In the genomic region with DNA sequence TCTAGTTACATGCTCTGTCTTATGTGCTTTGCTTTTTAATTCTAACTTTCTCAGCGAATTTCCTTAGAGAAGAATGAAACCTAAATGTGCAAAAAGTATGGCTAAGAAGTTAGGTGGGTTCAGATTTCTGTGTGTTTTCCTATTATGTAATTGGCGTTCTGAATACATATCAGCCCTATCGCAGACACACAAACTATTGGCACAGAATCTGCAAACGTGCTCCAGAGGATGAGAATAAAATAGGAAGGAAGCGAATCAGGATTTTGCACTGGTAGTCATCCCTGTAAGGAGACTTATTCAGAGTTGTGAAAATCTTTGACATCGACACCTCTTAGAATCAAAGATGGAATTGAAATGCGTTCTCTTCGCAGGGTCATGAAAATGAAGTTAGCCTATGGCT, we compare ENCODE assay signal across 9 mouse cellular contexts.
A peak's percentile ranks its signal among the peaks of the same experiment; 100 is the strongest.
DNase-seq lines count a peak whose midpoint lies in the region; ATAC-seq and TF ChIP-seq lines count a peak whose summit lies in the region.
"Had no signal": no experiment of that assay in that cellular context is flagged by ENCODE, and none has a peak within 500 bp of the region (broad histone marks: within the 10 kb centered on the region; RNA-seq: fewer than 3 reads in every experiment).

No protein-coding gene starts in this region.

- peak overlapping the region; percentile 71 for H3K9ac ChIP-seq in heart, embryonic 13.5 days
- H3K9ac ChIP-seq in stomach, embryonic 14.5 days (replicated peaks; ENCODE audit: low read depth, low read length) = no peak overlapping the region
- no peak overlapping the region for H3K9ac ChIP-seq in stomach, postnatal 0 days (ENCODE audit: low read length)
- H3K9ac ChIP-seq: liver, embryonic 13.5 days had no signal

- intact Hi-C loops in heart, postnatal 36 days (cut with DNase I) = no loop called here

- H3K4me3 ChIP-seq in heart, embryonic 13.5 days = peak overlapping the region; percentile 49
- peak overlapping the region; percentile 5; the same call in 1 of the 2 replicates for H3K4me3 ChIP-seq in stomach, embryonic 14.5 days (ENCODE audit: low read depth, low read length)
- H3K4me3 ChIP-seq in stomach, postnatal 0 days (ENCODE audit: low read depth, low read length) = no peak overlapping the region
- H3K4me3 ChIP-seq in limb, embryonic 10.5 days = 0 out of 2 replicates have a peak overlapping the region, but pooled peaks have one; percentile 31
- H3K4me3 ChIP-seq: liver, embryonic 13.5 days had no signal

- TF ChIP-seq CTCF in stomach, postnatal 0 days (IDR thresholded peaks at IDR 0.05; ENCODE audit: low read depth) = no peak

- peak overlapping the region; percentile 71 for H3K4me2 ChIP-seq in heart, embryonic 13.5 days
- H3K4me2 ChIP-seq in stomach, embryonic 14.5 days (replicated peaks; ENCODE audit: low read depth, low read length) = peak overlapping the region; percentile 25
- no peak overlapping the region for H3K4me2 ChIP-seq in stomach, postnatal 0 days (replicated peaks; ENCODE audit: low read depth)

- no peaks in the 10 kb centered on the region for H3K9me3 ChIP-seq in heart, embryonic 13.5 days
- no peaks in the 10 kb centered on the region for H3K9me3 ChIP-seq in stomach, embryonic 14.5 days (ENCODE audit: control insufficient read depth, low read depth, low read length)
- no peaks in the 10 kb centered on the region for H3K9me3 ChIP-seq in stomach, postnatal 0 days (ENCODE audit: control insufficient read depth, low read length)
- H3K9me3 ChIP-seq in limb, embryonic 10.5 days (replicated peaks) = no peaks in the 10 kb centered on the region
- H3K9me3 ChIP-seq: liver, embryonic 13.5 days had no signal

- H3K4me1 ChIP-seq in heart, embryonic 13.5 days = peaks cover 69% of the 10 kb centered on the region
- peaks cover 15% of the 10 kb centered on the region for H3K4me1 ChIP-seq in stomach, embryonic 14.5 days (ENCODE audit: control insufficient read depth, insufficient read depth, low read length)
- H3K4me1 ChIP-seq in stomach, postnatal 0 days (replicated peaks; ENCODE audit: control insufficient read depth, insufficient read depth) = no peaks in the 10 kb centered on the region
- H3K4me1 ChIP-seq in limb, embryonic 10.5 days = peaks cover 54% of the 10 kb centered on the region

- WGBS in heart, embryonic 13.5 days = 54% methylated on average over 8 of the region's 8 CpGs
- WGBS in stomach, embryonic 14.5 days = 54% methylated on average over 8 of the region's 8 CpGs
- WGBS in stomach, postnatal 0 days = 56% methylated on average over 8 of the region's 8 CpGs
- 78% methylated on average over 8 of the region's 8 CpGs for WGBS in limb, embryonic 10.5 days

- no peaks in the 10 kb centered on the region for H3K27me3 ChIP-seq in heart, embryonic 13.5 days (replicated peaks)
- H3K27me3 ChIP-seq in stomach, embryonic 14.5 days (ENCODE audit: control insufficient read depth, insufficient read depth, low read length) = no peaks in the 10 kb centered on the region
- H3K27me3 ChIP-seq in stomach, postnatal 0 days (ENCODE audit: control insufficient read depth, insufficient read depth, low read length) = no peaks in the 10 kb centered on the region
- H3K27me3 ChIP-seq in limb, embryonic 10.5 days (ENCODE audit: low read depth, poor library complexity, severe bottlenecking) = no peaks in the 10 kb centered on the region

- DNase-seq in heart, postnatal 36 days = no peak
- DNase-seq in stomach, postnatal 0 days (ENCODE audit: low spot score) = no peak
- no peak for DNase-seq in limb, embryonic 10.5 days (ENCODE audit: low spot score)
- peak; percentile 17 for DNase-seq in telencephalon, adult 2 months (ENCODE audit: low read depth, low spot score)
- no peak for DNase-seq in thymus, adult 18-20 months
- no peak for DNase-seq in kidney, postnatal 25 days

- H3K27ac ChIP-seq in heart, embryonic 13.5 days (replicated peaks) = peak overlapping the region; percentile 78
- no peak overlapping the region for H3K27ac ChIP-seq in stomach, embryonic 14.5 days (ENCODE audit: low read length)
- no peak overlapping the region for H3K27ac ChIP-seq in stomach, postnatal 0 days (replicated peaks)
- H3K27ac ChIP-seq in limb, embryonic 10.5 days = peak overlapping the region; percentile 81; the same call in 1 of the 2 replicates
- H3K27ac ChIP-seq: liver, embryonic 13.5 days had no signal

- ATAC-seq in heart, embryonic 13.5 days (ENCODE audit: extremely low read depth, insufficient number of reproducible peaks, low FRiP score, low TSS enrichment) = no peak
- no peak for ATAC-seq in stomach, embryonic 14.5 days (ENCODE audit: insufficient number of reproducible peaks, insufficient read depth, low FRiP score, low read depth)
- ATAC-seq in stomach, postnatal 0 days (ENCODE audit: low FRiP score, low TSS enrichment) = no peak

- TF ChIP-seq EP300 in stomach, postnatal 0 days (optimal IDR thresholded peaks at IDR 0.05) = no peak

- no peaks in the 10 kb centered on the region for H3K36me3 ChIP-seq in heart, embryonic 13.5 days
- H3K36me3 ChIP-seq in stomach, embryonic 14.5 days (ENCODE audit: control insufficient read depth, insufficient read depth, low read length) = no peaks in the 10 kb centered on the region
- H3K36me3 ChIP-seq in stomach, postnatal 0 days (ENCODE audit: control insufficient read depth, insufficient read depth, low read length) = no peaks in the 10 kb centered on the region
- peaks cover 5% of the 10 kb centered on the region; the same call in 1 of the 2 replicates for H3K36me3 ChIP-seq in limb, embryonic 10.5 days
- H3K36me3 ChIP-seq: liver, embryonic 13.5 days had no signal

Comparison
In these comparisons a context has a peak if more than half of its experiments do, and no peak if none do; other contexts are left out.
1. H3K27ac ChIP-seq: peak in heart, embryonic 13.5 days (single experiment) and limb, embryonic 10.5 days (single experiment); none in stomach, embryonic 14.5 days (single experiment) and stomach, postnatal 0 days (single experiment).